Mouse (Mus musculus) left cerebral cortex, adult 6 months (tissue): Measurements from ENCODE around the gene Rfx3. TPM values are rescaled to one million over a fixed set of nuclear protein-coding genes. Genes with fewer than 3 reads are reported as not detected.

Experiments used
- long read RNA-seq, 2 experiments: library from polyadenylated mRNA; unstranded; transcript quantifications; one replicate each; pipeline ENCODE4 v2.0.0; 2019 to 2020
- polyA plus RNA-seq: library from polyadenylated mRNA; unstranded; fragments of <200 nt; fragmentation: Nextera tagmentation; gene quantifications from 2 replicates; pipeline ENCODE4 v1.2.3, GENCODE M21; 2021

Gene Rfx3
- polyA plus RNA-seq: 8.4 and 14.6 TPM in 2 replicates
- long read RNA-seq, experiment 1, partial matches to known transcripts: 5 of 20 reads
- long read RNA-seq, experiment 1, other reads (novel, unspliced or antisense): 14 of 20 reads
- long read RNA-seq, experiment 2, partial matches to known transcripts: 0 of 18 reads
- long read RNA-seq, experiment 2, other reads (novel, unspliced or antisense): 18 of 18 reads

DNA sequence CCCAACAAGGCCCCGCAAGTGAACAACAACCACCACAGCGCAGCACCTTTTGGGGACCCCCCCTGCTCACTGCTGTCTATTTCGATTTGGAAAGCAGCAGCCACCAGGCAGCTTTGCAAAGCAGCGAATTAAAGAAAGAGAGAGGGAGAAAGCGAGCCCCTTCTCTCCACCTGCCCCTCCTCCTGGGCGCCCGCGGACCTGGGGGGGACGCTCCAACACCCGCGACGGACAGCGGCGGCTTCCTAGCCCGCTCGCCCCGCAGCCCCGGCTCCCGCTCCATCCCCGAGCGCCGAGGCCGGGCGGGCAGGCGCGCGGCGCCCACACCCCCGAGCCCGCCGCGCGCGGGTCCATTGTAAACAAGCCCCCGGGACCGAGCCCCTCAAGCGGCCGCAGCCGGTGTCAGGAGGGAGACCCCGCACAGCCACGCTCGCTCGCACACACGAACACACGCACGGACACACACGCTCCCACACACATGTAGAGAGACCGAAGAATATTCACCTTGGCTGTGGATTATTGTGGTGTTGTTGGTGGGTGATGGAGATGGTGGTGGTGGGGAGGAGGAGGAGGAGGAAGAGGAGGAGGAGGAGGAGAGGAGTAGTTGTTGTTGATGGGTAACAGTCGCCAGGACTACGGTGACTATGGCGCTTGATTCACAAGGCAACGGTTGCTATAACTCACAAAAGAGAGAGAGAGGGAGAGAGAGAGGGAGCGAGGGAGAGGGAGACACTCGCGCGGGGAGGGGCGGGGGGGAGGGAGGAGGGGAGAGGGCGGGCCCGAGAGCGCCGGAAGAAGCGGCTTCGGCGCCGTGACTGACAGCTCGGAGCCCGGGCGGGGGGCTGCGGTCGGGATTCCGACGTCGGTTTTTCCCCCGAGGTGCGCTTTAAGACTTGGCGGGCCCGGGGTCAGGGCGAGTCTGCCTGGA is at the start of gene Rfx3:
TSS of gene Rfx3 (minus strand) at position 696 of the 925 bp plus-strand sequence.

